Mouse (Mus musculus) bone marrow, adult 2 months (tissue): ENCODE data around the gene Tmem182.

ENCODE experiments used
- CTCF ChIP-seq: fragments of 200-500 bp; IDR thresholded peaks from 2 replicates; pipeline ENCODE4 v1.5.1; 2011; ENCODE audit warnings: low read length, control low read depth; ENCODE audit not compliant: control insufficient read depth, insufficient read depth
- POLR2A ChIP-seq: fragments of 200-500 bp; IDR thresholded peaks from 2 replicates; pipeline ENCODE4 v1.6.1; 2011; ENCODE audit warnings: low read depth, mild to moderate bottlenecking, control low read depth, low read length, borderline replicate concordance; ENCODE audit not compliant: control insufficient read depth

- no peak for TF ChIP-seq POLR2A
- no peak for TF ChIP-seq CTCF
These were observed 3.2 kb downstream of the Tmem182 start for GRCm38 (mm10) chr1:40808643-40809042.
